Mouse (Mus musculus): Measurements from ENCODE around the gene Baz2b. TPM values are rescaled to one million over a fixed set of nuclear protein-coding genes. Genes with fewer than 3 reads are reported as not detected.

Baz2b gene
- total RNA-seq, 1 experiment from 2014 or later = 161 TPM

DNA sequence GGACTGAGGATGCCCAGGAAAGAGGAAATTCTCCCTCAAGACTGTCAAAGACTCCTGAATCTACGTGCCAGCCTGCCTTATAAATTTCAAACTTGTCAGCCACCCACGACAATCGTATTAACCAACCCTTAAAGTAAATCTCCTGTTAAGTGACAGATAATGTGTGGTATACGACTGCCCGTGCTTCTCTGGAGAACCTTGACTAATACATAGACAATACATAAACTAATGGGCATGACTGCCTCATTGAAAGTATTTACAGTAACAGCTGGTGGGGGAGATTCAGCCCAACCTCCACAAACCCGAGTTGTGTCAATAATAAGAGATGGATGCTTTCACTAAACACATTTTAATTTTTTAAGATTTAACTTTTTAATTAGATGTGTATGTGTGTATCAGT, 3.8 kb downstream of the Baz2b start:
- no peak for ATAC-seq (replicated peaks in 1 of 2; ENCODE audit: insufficient read depth in 1 of 2, low FRiP score in 2 of 2, low TSS enrichment in 1 of 2, low read depth in 1 of 2, poor library complexity in 2 of 2, severe bottlenecking in 2 of 2)

DNA sequence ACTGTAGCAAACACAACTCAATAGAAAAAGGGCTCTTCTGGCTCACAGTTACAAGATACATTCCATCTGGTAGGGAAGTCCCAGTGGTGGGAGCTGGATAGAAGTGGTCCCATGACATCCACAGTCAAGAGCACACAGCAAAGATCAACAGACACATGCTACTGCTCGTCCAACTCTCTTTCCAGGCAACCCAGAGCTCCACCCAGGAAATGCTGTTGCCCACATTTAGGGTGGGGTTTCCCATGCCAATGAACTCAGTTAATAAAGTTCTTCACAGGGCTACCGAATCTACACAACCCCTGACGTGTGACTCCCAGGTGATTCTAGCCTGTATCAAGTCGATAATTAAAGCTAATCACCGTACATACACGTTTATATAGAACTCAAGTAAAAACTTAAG, 5.5 kb downstream of the Baz2b start:
- peak in 1 of 2 experiments; percentile 18; a peak in 1 of 4 replicates for ATAC-seq (replicated peaks in 1 of 2; ENCODE audit: insufficient read depth in 1 of 2, low FRiP score in 2 of 2, low TSS enrichment in 1 of 2, low read depth in 1 of 2, poor library complexity in 2 of 2, severe bottlenecking in 2 of 2)

DNA sequence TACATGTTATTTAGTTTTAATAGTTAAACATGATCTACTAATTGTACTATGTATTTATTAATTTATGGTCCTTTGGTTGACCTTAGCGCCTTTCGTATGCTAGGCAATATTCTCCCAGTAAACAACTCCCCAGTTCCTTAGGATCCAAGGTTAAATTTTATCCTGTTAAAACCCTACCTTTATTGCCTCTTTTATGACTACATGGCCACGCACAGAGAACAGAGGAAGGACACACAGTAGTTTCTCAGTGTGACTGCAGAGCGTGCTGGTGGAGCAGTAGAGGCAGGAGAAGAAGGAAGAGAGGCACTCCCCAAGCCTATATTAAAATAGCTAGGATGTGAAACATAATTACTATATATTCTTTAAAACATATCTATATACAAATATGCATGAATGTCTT, 5.9 kb downstream of the Baz2b start:
- ATAC-seq (replicated peaks in 1 of 2; ENCODE audit: insufficient read depth in 1 of 2, low FRiP score in 2 of 2, low TSS enrichment in 1 of 2, low read depth in 1 of 2, poor library complexity in 2 of 2, severe bottlenecking in 2 of 2) = no peak

DNA sequence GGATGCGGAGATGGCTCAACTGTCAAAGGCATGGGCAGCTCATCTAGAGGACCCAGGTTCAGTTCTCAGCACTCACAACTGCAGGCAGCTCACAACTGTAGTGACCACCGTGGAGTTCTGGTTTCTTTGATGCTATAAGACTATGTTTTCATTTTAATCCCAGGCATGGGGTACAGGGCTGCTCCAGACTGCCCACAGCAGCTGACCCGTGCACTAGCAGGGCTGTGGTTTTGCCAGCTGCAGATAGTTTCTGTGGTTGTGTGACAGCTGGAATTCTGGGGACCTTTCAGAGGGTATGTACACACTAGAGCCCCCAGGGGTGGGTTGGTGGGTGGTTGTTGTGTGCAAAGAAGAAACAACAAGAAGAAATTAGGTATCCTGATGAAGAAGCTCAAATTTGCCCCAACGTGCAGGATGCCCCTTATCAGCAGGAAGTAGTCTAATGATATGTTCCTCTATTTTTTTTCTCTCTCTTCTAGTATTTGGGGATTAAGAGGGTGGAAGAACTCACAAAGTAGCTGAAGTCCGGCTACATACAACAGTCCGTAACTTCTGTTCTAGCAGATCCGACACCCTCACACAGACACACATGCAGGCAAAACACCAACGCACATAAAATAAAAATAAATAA, 6.6 kb downstream of the Baz2b start:
- 0 out of 4 replicates have a peak, but pooled peaks of 1 of the 2 experiments have one; percentile 9 for ATAC-seq (replicated peaks in 1 of 2; ENCODE audit: insufficient read depth in 1 of 2, low FRiP score in 2 of 2, low TSS enrichment in 1 of 2, low read depth in 1 of 2, poor library complexity in 2 of 2, severe bottlenecking in 2 of 2)

DNA sequence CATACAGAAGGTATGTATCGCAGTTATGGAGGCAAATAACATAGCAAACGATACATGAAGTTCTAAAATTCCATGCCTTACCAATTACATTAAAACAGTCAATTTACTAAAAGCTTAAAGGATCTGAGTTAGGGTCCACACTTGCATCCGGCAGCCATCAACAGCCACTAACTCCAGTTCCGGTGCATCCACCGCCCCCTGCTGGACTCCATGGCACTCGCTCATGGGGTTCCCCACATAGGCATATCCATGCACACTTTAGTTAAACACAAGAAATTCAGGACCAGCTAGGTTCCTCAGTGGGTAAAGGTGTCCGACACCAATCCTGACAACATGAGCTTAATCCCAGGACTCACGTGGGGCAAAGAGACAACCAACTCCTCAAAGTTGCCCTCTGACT, 9.0 kb downstream of the Baz2b start:
- peak in 1 of 2 experiments; percentile 67; a peak in 1 of 4 replicates for ATAC-seq (replicated peaks in 1 of 2; ENCODE audit: insufficient read depth in 1 of 2, low FRiP score in 2 of 2, low TSS enrichment in 1 of 2, low read depth in 1 of 2, poor library complexity in 2 of 2, severe bottlenecking in 2 of 2)

DNA sequence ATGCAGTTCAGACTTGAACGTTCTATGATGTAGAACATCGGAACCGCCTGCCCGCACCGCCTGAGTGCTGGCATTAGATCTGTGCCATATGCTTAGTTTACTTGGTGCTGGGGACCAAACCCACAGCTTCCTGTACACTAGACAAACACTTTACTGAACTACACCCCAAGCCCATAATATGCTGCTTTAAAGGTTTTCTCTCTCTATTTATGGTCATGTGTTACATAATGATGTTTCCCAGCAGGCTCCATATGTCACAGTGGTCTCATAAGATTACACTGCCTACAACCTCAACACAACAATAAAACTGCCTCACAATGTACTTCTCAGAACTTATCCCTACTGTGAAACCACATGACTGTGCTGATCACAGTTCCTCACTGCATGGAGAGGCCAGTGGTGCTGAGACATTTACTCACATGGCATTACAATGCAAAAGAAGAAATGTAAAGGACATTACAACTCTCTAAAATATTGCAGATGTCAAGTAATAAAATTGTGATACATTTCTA, 9.5 kb downstream of the Baz2b start:
- ATAC-seq (replicated peaks in 1 of 2; ENCODE audit: insufficient read depth in 1 of 2, low FRiP score in 2 of 2, low TSS enrichment in 1 of 2, low read depth in 1 of 2, poor library complexity in 2 of 2, severe bottlenecking in 2 of 2) = peak; percentile 44 to 50; a peak in 3 of 4 replicates

DNA sequence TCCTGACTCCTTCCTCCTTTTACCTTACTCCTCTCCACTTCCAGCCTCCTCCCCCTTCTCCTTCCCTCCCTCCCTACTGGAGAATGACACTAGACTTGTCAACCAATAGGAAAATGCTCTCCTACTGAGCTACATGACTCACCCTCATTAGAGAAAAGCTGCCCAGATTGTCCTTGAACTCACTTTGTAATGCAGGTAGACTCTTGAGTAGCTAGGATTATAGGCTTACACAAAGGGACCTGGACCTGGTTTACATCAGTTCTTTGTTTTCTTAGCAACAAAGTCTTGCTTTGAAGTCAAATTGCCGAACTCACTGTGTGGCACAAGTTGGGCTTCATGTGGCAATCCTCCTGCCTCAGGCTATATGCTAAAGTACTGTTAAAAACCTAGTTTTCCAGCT, 12.8 kb downstream of the Baz2b start:
- ATAC-seq (replicated peaks in 1 of 2; ENCODE audit: insufficient read depth in 1 of 2, low FRiP score in 2 of 2, low TSS enrichment in 1 of 2, low read depth in 1 of 2, poor library complexity in 2 of 2, severe bottlenecking in 2 of 2) = no peak

DNA sequence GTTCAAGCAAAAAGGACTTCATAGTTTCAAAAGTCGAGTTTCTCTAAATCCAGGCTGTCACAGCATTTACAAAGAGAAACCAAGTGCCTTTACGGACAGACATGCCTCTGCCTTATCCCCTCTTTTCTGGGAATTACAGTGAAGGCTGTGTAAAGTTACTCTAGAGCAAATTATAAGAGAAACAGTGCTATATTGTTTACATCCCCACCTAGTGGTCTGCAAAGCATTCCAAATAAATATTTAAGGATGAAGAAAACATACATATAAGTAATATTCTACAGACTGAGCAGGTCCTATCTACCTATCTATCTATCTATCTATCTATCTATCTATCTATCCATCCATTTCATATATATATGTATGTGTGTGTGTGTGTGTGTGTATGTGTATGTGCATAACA, 27.9 kb downstream of the Baz2b start:
- no peak for ATAC-seq (replicated peaks in 1 of 2; ENCODE audit: insufficient read depth in 1 of 2, low FRiP score in 2 of 2, low TSS enrichment in 1 of 2, low read depth in 1 of 2, poor library complexity in 2 of 2, severe bottlenecking in 2 of 2)

DNA sequence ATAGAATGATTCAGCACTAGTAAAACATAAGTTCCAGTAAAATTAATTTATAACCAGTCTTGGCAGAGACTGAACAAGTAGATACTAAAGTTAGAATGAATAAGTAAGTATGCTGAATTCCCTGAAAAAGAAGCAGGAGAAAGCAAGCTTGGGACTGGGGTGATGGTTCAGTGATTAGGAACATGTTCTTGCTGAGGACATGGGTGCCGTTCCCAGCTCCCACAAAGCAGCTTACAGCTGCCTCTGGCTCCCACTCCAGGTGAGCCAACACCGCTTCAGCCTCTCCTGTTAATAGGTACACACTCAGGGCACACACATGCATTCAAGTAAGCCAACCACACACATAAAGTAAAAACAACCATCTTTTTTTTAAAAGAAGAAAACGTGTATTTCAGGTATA, 32.1 kb downstream of the Baz2b start:
- ATAC-seq (replicated peaks in 1 of 2; ENCODE audit: insufficient read depth in 1 of 2, low FRiP score in 2 of 2, low TSS enrichment in 1 of 2, low read depth in 1 of 2, poor library complexity in 2 of 2, severe bottlenecking in 2 of 2) = no peak

DNA sequence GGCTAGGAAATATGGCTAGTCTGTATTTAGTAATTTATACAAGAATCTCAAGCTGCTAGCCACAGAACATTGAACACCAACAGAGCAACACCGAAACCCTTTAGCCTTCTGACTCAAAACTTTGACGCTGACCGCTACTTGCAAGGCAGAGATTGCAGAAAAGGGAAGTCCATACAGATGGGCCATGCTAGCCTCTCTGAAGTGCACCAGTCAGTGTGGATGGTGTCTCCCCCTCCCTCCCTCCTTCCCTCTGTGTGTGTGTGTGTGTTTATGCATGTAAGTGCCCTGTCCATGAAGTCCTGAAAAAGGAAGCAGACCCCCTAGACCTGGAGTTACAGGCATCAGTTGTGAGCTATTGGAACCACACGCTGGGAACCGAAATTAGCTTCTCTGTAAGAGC, 33.6 kb downstream of the Baz2b start:
- peak; percentile 59 to 65 for ATAC-seq (replicated peaks in 1 of 2; ENCODE audit: insufficient read depth in 1 of 2, low FRiP score in 2 of 2, low TSS enrichment in 1 of 2, low read depth in 1 of 2, poor library complexity in 2 of 2, severe bottlenecking in 2 of 2)

DNA sequence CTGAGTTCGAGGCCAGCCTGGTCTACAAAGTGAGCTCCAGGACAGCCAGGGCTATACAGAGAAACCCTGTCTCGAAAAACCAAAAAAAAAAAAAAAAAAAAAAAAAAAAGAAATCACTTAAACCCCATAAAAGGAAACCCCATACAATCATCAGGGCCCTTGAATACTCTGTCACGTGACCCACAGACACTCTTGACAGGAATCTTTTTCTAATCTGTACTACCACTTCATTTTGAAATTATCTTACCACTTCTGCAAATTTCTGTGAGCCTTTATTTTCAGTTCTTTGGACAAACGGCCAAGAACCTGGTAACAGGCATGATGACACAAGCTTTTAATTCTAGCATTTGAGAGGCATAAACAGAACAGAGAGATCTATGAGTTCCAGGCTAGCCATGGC, 34.6 kb downstream of the Baz2b start:
- no peak for ATAC-seq (replicated peaks in 1 of 2; ENCODE audit: insufficient read depth in 1 of 2, low FRiP score in 2 of 2, low TSS enrichment in 1 of 2, low read depth in 1 of 2, poor library complexity in 2 of 2, severe bottlenecking in 2 of 2)

DNA sequence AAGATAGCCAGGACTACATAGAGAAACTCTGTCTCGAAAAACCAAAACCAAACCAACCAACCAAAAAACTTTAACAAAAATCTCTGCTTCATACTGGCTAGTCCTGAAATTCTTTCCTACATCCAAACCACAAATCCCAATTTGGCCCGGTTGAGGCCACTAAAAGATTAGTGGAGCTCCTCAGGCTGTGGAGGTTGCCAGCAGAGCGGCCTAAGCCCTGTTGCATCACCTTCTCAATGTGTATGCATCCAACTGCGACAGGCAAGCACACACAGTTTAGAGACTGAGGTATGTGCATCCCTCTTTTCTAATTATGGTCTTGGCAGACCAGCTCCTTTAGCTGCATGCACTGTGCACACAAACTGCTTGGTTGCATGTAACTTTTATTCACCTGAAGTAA, 36.0 kb downstream of the Baz2b start:
- no peak for ATAC-seq (replicated peaks in 1 of 2; ENCODE audit: insufficient read depth in 1 of 2, low FRiP score in 2 of 2, low TSS enrichment in 1 of 2, low read depth in 1 of 2, poor library complexity in 2 of 2, severe bottlenecking in 2 of 2)

DNA sequence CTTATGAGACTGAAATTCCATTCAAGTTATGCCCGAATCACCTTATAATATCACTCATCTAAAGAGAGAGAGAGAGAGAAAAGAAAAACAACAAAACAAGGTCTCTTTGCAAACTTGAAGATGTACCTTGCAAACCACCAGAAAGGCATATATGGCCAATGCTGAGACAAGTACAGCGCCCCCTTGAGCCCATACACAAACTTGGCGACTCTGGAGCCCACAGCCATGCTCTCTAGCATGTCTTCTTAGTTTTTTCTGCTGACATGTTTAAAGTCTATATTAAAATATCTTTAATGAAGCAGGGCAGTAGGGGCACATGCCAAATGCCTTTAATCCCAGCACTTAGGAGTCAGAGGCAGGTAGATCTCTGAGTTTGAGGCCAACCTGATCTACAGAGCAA, 36.4 kb downstream of the Baz2b start:
- ATAC-seq (replicated peaks in 1 of 2; ENCODE audit: insufficient read depth in 1 of 2, low FRiP score in 2 of 2, low TSS enrichment in 1 of 2, low read depth in 1 of 2, poor library complexity in 2 of 2, severe bottlenecking in 2 of 2) = no peak

DNA sequence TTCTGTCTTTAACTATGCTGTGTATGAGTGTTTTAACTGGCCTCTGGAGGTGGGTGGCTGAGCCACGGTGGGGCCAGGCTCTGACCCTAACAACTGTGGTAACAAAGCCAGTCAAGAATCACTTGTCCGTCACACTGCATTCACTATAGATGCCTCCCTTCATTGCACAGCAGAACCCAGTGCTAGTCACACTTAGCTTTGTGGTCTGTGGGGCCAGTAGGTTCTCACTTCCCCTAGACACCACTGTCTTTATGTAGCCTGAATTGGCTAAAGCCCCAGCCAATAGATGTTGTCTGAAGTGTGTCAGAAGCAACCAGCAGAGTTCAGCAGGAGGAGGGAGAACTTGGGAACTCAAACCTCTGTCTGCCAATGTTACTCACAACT, 37.1 kb downstream of the Baz2b start:
- peak; percentile 83 to 86 for ATAC-seq (replicated peaks in 1 of 2; ENCODE audit: insufficient read depth in 1 of 2, low FRiP score in 2 of 2, low TSS enrichment in 1 of 2, low read depth in 1 of 2, poor library complexity in 2 of 2, severe bottlenecking in 2 of 2)

DNA sequence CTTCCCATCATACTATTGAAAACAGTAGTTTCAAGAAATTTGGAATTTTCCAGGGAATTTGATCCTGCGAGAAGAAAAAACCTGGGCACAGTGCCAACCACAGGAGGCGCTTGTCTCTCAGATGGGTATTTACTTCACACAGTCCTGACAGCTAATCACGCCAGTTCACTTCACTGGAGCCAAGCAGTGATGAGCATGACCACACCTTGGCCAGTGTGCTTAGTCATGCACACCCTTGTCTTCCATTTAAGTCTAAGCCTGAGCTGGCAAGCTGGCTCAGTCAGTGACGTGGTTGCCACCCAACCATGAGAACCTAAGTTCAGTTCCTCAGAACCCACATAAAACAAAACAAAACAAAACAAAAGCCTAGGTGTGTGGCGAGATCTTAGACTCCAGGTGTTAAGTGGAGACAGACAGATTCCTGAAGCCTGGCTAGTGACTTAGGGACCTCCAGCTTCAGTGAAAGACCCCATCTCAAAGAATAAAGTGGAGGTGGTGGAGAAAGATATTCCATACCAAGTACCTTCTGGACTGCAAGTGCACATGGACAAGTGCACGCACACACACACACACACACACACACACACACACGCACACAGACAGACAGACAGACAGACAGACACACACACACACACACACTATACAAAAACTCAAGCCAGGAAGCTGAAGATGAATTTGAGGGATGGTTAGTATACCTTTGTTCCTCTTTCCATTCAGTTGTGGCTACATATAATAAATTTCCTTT, 37.7 kb downstream of the Baz2b start:
- ATAC-seq (replicated peaks in 1 of 2; ENCODE audit: insufficient read depth in 1 of 2, low FRiP score in 2 of 2, low TSS enrichment in 1 of 2, low read depth in 1 of 2, poor library complexity in 2 of 2, severe bottlenecking in 2 of 2) = peak; percentile 20 to 44; a peak in 3 of 4 replicates

DNA sequence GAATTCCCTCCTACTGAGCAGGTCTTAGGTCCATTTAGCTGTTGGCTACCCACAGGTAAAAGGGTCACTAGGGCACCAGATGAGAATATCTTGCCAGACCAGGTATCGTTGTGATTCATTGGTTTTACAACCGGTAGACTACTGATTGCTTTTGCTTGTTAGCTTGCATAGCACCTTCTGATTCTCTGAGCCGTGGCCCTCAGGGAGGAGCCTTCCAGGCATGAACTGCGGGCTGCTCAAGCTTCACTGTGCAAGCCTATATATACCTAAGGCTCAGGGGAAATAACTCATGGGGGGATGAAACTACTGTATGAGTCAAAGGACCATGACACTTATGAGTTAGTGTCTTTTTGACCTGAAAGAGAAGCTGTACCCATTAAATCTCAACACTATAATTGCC, 42.8 kb downstream of the Baz2b start:
- ATAC-seq (replicated peaks in 1 of 2; ENCODE audit: insufficient read depth in 1 of 2, low FRiP score in 2 of 2, low TSS enrichment in 1 of 2, low read depth in 1 of 2, poor library complexity in 2 of 2, severe bottlenecking in 2 of 2) = no peak

DNA sequence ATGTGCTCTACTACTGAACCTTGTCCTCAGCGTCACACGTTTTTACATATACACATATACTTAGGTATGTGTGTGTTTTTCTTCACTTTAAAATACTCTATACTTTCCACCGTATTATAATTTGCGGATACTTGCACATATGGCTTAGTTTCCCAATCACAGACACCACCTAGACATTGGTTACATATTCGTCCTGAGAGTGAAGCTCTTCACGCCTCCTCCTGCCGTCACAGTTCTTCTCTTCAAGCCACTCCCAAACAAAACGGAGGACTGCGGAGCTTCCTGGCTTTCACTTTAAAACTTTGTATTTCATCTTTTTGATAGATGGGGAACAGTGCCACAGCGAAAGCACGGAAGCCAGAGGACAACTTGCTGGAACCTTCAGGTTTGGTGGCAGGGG, 44.0 kb downstream of the Baz2b start:
- ATAC-seq (replicated peaks in 1 of 2; ENCODE audit: insufficient read depth in 1 of 2, low FRiP score in 2 of 2, low TSS enrichment in 1 of 2, low read depth in 1 of 2, poor library complexity in 2 of 2, severe bottlenecking in 2 of 2) = no peak

DNA sequence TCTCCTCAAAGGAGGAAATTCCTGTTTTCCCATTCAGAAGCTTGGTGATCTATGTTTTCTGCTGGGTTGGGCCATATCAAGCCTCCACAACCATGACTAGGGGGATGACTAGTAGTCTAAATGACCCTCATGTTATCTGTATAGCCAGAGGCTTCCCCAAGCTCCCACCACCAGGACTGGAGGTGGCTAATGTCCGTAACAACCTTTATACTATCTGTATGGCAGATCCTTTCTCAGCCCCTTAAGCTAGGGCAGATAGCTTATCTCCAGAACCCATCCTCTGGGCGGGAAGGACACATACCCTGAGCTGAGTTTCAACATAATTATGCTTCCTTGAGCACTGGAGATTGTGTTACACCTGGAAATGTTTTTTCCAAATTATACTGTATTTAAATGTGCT, 45.9 kb downstream of the Baz2b start:
- ATAC-seq (replicated peaks in 1 of 2; ENCODE audit: insufficient read depth in 1 of 2, low FRiP score in 2 of 2, low TSS enrichment in 1 of 2, low read depth in 1 of 2, poor library complexity in 2 of 2, severe bottlenecking in 2 of 2) = no peak

DNA sequence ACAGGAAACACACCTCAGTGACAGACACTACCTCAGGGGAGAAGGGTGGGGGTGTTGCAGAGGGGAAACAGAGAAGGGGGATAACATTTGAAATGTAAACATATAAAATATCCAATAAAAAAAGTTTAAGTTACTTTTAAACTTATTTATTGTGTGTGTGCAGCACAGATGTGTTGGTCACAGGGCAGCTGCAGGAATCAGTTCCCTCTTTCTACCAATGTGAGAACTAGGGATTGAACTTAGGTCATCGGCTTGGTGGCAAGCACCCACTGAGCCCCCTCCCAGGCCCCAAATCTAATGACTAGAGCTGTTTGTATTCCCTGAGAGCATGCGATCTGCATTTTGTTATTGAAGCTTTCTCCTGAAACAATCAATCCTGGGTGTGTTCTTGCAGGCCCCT, 57.2 kb downstream of the Baz2b start:
- ATAC-seq (replicated peaks in 1 of 2; ENCODE audit: insufficient read depth in 1 of 2, low FRiP score in 2 of 2, low TSS enrichment in 1 of 2, low read depth in 1 of 2, poor library complexity in 2 of 2, severe bottlenecking in 2 of 2) = no peak
